Mouse (Mus musculus): ENCODE measurements at regions not wholly inside any gene's neighbourhood (a gene's known extent, or its start where the extent isn't known, plus 50 kb on each side); places are given as distances from the start of the nearest gene placed in this dataset.

DNA sequence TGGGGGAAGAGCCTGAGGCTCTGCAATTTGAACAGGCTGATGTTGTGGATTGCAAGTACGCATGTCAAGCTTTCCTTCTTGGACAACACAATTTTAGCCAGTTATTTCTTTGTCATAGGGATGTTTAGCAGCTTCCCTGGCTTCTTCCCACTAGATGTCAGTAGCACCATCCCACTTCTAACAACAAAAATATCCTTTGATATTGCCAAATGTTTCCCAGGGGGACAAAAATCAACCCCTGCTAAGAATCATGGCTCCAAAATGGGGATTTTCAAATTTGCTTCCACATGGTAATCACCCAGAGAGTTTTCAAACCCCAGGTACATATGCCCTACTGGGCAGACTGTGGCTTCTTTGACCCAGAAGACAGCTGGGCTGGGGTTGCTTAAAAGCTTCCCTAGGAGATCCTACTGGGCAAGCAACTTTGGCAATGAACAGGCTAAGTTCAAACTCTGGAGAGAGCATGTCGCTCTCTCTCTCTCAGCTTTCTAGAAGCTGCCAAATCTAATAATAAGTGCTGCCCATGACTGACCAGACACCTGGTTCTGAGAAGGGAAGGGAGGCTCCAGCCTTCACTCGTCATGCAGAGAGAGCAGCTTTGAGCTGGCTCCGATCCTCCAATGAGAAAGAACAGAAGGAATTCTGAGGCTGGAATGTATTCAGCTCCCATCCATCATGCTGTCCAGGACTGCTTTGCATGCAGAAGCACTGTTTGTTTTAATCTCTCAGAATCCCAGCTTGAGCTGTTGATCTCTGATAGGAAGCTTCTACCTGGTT lies 157.2 kb upstream of the Ghitm start:
- TF ChIP-seq CTCF (IDR thresholded peaks at IDR 0.05; ENCODE audit: low read depth), result 0 out of 2 replicates have a peak, but pooled peaks have one; percentile 15
- TF ChIP-seq EP300 (IDR thresholded peaks at IDR 0.05; ENCODE audit: low read depth), result no peak
